Mouse (Mus musculus): ENCODE measurements around the gene Mansc4. TPM values are rescaled to one million over a fixed set of nuclear protein-coding genes. Genes with fewer than 3 reads are reported as not detected.

Mansc4 gene
- polyA plus RNA-seq, 1 experiment from 2014 or later = 8.2 TPM

DNA sequence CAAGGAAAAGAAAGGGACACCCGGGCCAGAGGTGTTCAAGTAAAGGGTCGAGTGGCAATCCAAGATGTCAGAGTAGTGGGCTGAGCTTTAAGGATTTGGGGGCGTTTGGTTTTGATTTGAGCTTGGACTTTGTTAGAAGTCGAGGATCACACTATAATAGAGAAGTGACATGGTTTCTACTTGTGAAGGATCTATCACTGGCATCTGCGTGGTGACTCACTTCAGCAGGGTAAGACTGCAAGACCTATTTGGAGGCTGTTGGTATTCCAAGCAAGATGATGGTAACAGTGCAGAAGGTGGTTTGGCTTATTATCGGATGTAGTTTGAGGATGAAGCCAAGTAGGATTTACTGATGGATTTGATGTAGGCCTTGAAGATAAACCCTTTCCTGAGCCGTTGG, 43.2 kb downstream of the Mansc4 start:
- no peaks in the 10 kb centered on the region for H3K9me3 ChIP-seq (ENCODE audit: control insufficient read depth, low read length)
- 35% methylated on average over 7 of the region's 7 CpGs for WGBS
- peak overlapping the region; percentile 92 for H3K4me3 ChIP-seq (ENCODE audit: low read length)
- H3K27ac ChIP-seq (ENCODE audit: low read length) = no peak overlapping the region
- H3K27me3 ChIP-seq (ENCODE audit: control insufficient read depth, insufficient read depth, low read depth, low read length) = no peaks in the 10 kb centered on the region
- peak overlapping the region; percentile 96 for H3K9ac ChIP-seq (ENCODE audit: low read length)
- H3K4me2 ChIP-seq (ENCODE audit: low read depth, low read length) = peak overlapping the region; percentile 71
- peaks cover 13% of the 10 kb centered on the region for H3K36me3 ChIP-seq (ENCODE audit: control insufficient read depth, insufficient read depth, low read length)
- peaks cover 19% of the 10 kb centered on the region for H3K4me1 ChIP-seq (replicated peaks; ENCODE audit: control insufficient read depth, insufficient read depth, low read length)
- ATAC-seq (ENCODE audit: low read depth) = no peak

GRCm38 (mm10) chr6:147042291-147043290, 44.2 kb downstream of the Mansc4 start, which contains the start of gene Mrps35:
TSS of gene Mrps35 (plus strand) at chr6:147042764.
- Histone ChIP-seq H3K4me3 (ENCODE audit: low read length) (peak within 1 kb of the TSS; percentile 92), H3K4me1 (replicated peaks; ENCODE audit: control insufficient read depth, insufficient read depth, low read length) (peaks cover 19% of the 10 kb centered on the region), H3K27me3 (ENCODE audit: control insufficient read depth, insufficient read depth, low read depth, low read length) (no peaks in the 10 kb centered on the region), H3K36me3 (ENCODE audit: control insufficient read depth, insufficient read depth, low read length) (peaks cover 11% of the 10 kb centered on the region), H3K4me2 (ENCODE audit: low read depth, low read length) (peak within 1 kb of the TSS; percentile 71), H3K9ac (ENCODE audit: low read length) (peak within 1 kb of the TSS; percentile 96), H3K27ac (ENCODE audit: low read length) (peak within 1 kb of the TSS; percentile 87), H3K9me3 (ENCODE audit: control insufficient read depth, low read length) (no peaks in the 10 kb centered on the region)
- 3% methylated on average over 58 of the region's 66 CpGs for WGBS
- peak; percentile 99 for ATAC-seq (ENCODE audit: low read depth)

DNA sequence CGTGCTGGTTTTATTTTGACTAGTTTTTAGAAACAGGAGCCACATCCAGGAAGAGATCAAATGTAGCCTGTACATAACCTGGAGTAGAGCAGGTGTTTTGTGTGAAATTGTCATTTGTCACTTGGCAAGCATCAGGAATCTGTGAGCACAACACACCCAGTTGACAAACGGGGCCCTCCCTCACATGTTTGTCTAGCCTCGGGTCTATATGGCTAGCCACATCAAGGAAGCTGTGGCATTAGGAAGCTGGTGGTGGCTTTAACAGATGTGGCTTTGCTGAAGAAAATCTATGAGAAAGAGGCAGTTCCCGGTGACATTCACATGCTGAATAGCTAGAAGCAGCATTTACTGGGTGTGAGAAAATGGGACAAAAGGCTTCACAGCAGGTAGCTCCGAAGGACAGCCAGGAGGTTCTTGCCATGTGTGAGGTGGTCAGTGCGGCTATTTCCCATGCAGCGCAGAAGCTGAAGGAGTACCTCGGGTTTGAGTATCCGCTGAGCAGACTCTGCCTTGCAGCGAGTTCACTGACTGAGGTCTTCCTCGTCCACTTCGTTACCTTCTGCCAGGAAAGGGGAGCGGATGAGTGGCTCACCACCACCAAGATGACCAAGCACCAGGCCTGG, 54.4 kb downstream of the Mansc4 start, which contains the start of gene Rep15:
Gene Rep15 (plus strand): TSS at position 282 of the 623 bp plus-strand sequence.
- Histone ChIP-seq H3K9me3 (ENCODE audit: control insufficient read depth, low read length) (no peaks in the 10 kb centered on the region), H3K4me1 (replicated peaks; ENCODE audit: control insufficient read depth, insufficient read depth, low read length) (no peaks in the 10 kb centered on the region), H3K4me2 (ENCODE audit: low read depth, low read length) (no peak within 1 kb of the TSS), H3K9ac (ENCODE audit: low read length) (no peak within 1 kb of the TSS), H3K27me3 (ENCODE audit: control insufficient read depth, insufficient read depth, low read depth, low read length) (no peaks in the 10 kb centered on the region), H3K4me3 (ENCODE audit: low read length) (no peak within 1 kb of the TSS), H3K36me3 (ENCODE audit: control insufficient read depth, insufficient read depth, low read length) (peaks cover 19% of the 10 kb centered on the region), H3K27ac (ENCODE audit: low read length) (no peak within 1 kb of the TSS)
- 62% methylated on average over 13 of the region's 13 CpGs for WGBS
- no peak for ATAC-seq (ENCODE audit: low read depth)

GRCm38 (mm10) chr6:147030096-147030885, 56.5 kb downstream of the Mansc4 start:
- ATAC-seq (ENCODE audit: low read depth) = no peak
- H3K36me3 ChIP-seq (ENCODE audit: control insufficient read depth, insufficient read depth, low read length) = peaks cover 29% of the 10 kb centered on the region

GRCm38 (mm10) chr6:147029591-147029990, 57.2 kb downstream of the Mansc4 start:
- H3K27me3 ChIP-seq (ENCODE audit: control insufficient read depth, insufficient read depth, low read depth, low read length) = no peaks in the 10 kb centered on the region
- no peaks in the 10 kb centered on the region for H3K4me1 ChIP-seq (replicated peaks; ENCODE audit: control insufficient read depth, insufficient read depth, low read length)
- H3K9ac ChIP-seq (ENCODE audit: low read length) = no peak overlapping the region
- H3K4me2 ChIP-seq (ENCODE audit: low read depth, low read length) = no peak overlapping the region
- H3K27ac ChIP-seq (ENCODE audit: low read length) = no peak overlapping the region
- peaks cover 30% of the 10 kb centered on the region for H3K36me3 ChIP-seq (ENCODE audit: control insufficient read depth, insufficient read depth, low read length)
- H3K9me3 ChIP-seq (ENCODE audit: control insufficient read depth, low read length) = no peaks in the 10 kb centered on the region
- H3K4me3 ChIP-seq (ENCODE audit: low read length) = no peak overlapping the region
- no peak for ATAC-seq (ENCODE audit: low read depth)
- 90% methylated on average over 9 of the region's 9 CpGs for WGBS

More at GRCm38 (mm10) chr6:147030096-147030885, 56.5 kb downstream of the Mansc4 start:
- WGBS = 86% methylated on average over 15 of the region's 15 CpGs
- H3K27me3 ChIP-seq (ENCODE audit: control insufficient read depth, insufficient read depth, low read depth, low read length) = no peaks in the 10 kb centered on the region
- H3K9me3 ChIP-seq (ENCODE audit: control insufficient read depth, low read length) = no peaks in the 10 kb centered on the region
- no peak overlapping the region for H3K9ac ChIP-seq (ENCODE audit: low read length)
- H3K4me2 ChIP-seq (ENCODE audit: low read depth, low read length) = no peak overlapping the region
- H3K4me1 ChIP-seq (replicated peaks; ENCODE audit: control insufficient read depth, insufficient read depth, low read length) = no peaks in the 10 kb centered on the region
- no peak overlapping the region for H3K27ac ChIP-seq (ENCODE audit: low read length)
- H3K4me3 ChIP-seq (ENCODE audit: low read length) = no peak overlapping the region

DNA sequence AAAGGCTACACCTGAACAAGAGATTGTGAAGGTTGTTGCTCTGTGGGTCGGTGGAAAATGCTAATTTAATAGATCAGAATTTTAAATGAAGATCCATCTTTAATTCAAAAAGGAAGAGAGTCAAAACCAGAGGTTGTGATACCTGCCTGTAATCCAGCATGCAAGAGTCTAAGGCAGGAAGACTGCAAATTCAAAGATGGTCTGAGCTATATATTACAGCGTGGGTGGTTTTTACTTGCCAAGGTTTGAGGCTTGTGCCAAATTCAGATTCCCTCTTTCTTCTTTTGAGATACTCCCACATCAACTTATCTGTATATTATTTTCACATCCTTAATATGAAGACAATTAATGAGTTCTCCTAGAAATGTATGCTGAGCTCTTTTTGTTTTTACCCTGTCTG, 58.4 kb downstream of the Mansc4 start:
- Histone ChIP-seq H3K9ac (ENCODE audit: low read length) (no peak overlapping the region), H3K9me3 (ENCODE audit: control insufficient read depth, low read length) (no peaks in the 10 kb centered on the region), H3K4me2 (ENCODE audit: low read depth, low read length) (no peak overlapping the region), H3K27ac (ENCODE audit: low read length) (no peak overlapping the region), H3K36me3 (ENCODE audit: control insufficient read depth, insufficient read depth, low read length) (peaks cover 30% of the 10 kb centered on the region), H3K4me1 (replicated peaks; ENCODE audit: control insufficient read depth, insufficient read depth, low read length) (no peaks in the 10 kb centered on the region), H3K4me3 (ENCODE audit: low read length) (no peak overlapping the region), H3K27me3 (ENCODE audit: control insufficient read depth, insufficient read depth, low read depth, low read length) (no peaks in the 10 kb centered on the region)
- whole genome bisulfite sequencing = 98% methylated on average over 2 of the region's 2 CpGs
- ATAC-seq (ENCODE audit: low read depth) = no peak

Other genes with a start within 250 kb of the Mansc4 start
- not detected in 2 replicates for gene Smco2, start 236.9 kb downstream of the Mansc4 start, polyA plus RNA-seq (2015; fragmentation: Nextera tagmentation; extraction: Ambion mirVana)
- gene Ppfibp1, start 198.5 kb downstream of the Mansc4 start, polyA plus RNA-seq (2015; fragmentation: Nextera tagmentation; extraction: Ambion mirVana) = 46.8 and 50.5 TPM in 2 replicates
- 0.14 and 0.20 TPM in 2 replicates for gene 1700034J05Rik, start 132.6 kb downstream of the Mansc4 start, polyA plus RNA-seq (2015; fragmentation: Nextera tagmentation; extraction: Ambion mirVana)
- 0.73 and 0.87 TPM in 2 replicates for gene Rep15, start 54.4 kb downstream of the Mansc4 start, polyA plus RNA-seq (2015; fragmentation: Nextera tagmentation; extraction: Ambion mirVana)
- 95.7 and 101 TPM in 2 replicates for gene Mrps35, start 44.3 kb downstream of the Mansc4 start, polyA plus RNA-seq (2015; fragmentation: Nextera tagmentation; extraction: Ambion mirVana)
- 6.7 and 7.6 TPM in 2 replicates for gene Klhl42, start 4.3 kb upstream of the Mansc4 start, polyA plus RNA-seq (2015; fragmentation: Nextera tagmentation; extraction: Ambion mirVana)
- gene Pthlh, start 177.2 kb upstream of the Mansc4 start, polyA plus RNA-seq (2015; fragmentation: Nextera tagmentation; extraction: Ambion mirVana) = 7.8 and 11.8 TPM in 2 replicates

Data from lung, embryonic 16.5 days (tissue).